Mouse (Mus musculus): ENCODE data around the gene Cdc27. TPM values are rescaled to one million over a fixed set of nuclear protein-coding genes. Genes with fewer than 3 reads are reported as not detected.

The Cdc27 gene
- polyA plus RNA-seq, 1 experiment from 2014 or later, result 49.3 TPM

GRCm38 (mm10) chr11:104539811-104540210, 10.6 kb downstream of the Cdc27 start:
- Histone ChIP-seq H3K36me3 (peaks cover 22% of the 10 kb centered on the region), H3K9me3 (no peaks in the 10 kb centered on the region), H3K9ac (no peak overlapping the region), H3K4me1 (peaks cover 1% of the 10 kb centered on the region; the same call in 1 of the 2 replicates), H3K4me3 (no peak overlapping the region), H3K27ac (no peak overlapping the region), H3K4me2 (replicated peaks) (no peak overlapping the region), H3K27me3 (no peaks in the 10 kb centered on the region)
- ATAC-seq (ENCODE audit: low FRiP score, low read depth), result no peak
- 95% methylated on average over 5 of the region's 5 CpGs for WGBS

- no peak for ATAC-seq (ENCODE audit: low FRiP score, low read depth)
- Histone ChIP-seq H3K9ac (no peak overlapping the region), H3K27ac (no peak overlapping the region), H3K36me3 (peaks cover 37% of the 10 kb centered on the region), H3K4me1 (no peaks in the 10 kb centered on the region), H3K4me2 (replicated peaks) (no peak overlapping the region), H3K4me3 (no peak overlapping the region), H3K9me3 (no peaks in the 10 kb centered on the region), H3K27me3 (no peaks in the 10 kb centered on the region)
- WGBS, result 93% methylated on average over 2 of the region's 2 CpGs
Measured at GRCm38 (mm10) chr11:104537945-104538555, 12.4 kb downstream of the Cdc27 start.

GRCm38 (mm10) chr11:104536843-104537242, 13.6 kb downstream of the Cdc27 start:
- no peak overlapping the region for H3K4me3 ChIP-seq
- peaks cover 48% of the 10 kb centered on the region for H3K36me3 ChIP-seq
- H3K27ac ChIP-seq, result no peak overlapping the region
- ATAC-seq (ENCODE audit: low FRiP score, low read depth), result no peak
- WGBS, result 94% methylated on average over 2 of the region's 2 CpGs
- no peaks in the 10 kb centered on the region for H3K4me1 ChIP-seq
- no peaks in the 10 kb centered on the region for H3K9me3 ChIP-seq
- no peaks in the 10 kb centered on the region for H3K27me3 ChIP-seq
- H3K4me2 ChIP-seq (replicated peaks), result no peak overlapping the region
- no peak overlapping the region for H3K9ac ChIP-seq

GRCm38 (mm10) chr11:104525935-104526334, 24.5 kb downstream of the Cdc27 start:
- no peaks in the 10 kb centered on the region for H3K9me3 ChIP-seq
- H3K4me3 ChIP-seq, result no peak overlapping the region
- no peaks in the 10 kb centered on the region for H3K27me3 ChIP-seq
- no peaks in the 10 kb centered on the region for H3K4me1 ChIP-seq
- no peak overlapping the region for H3K27ac ChIP-seq
- H3K36me3 ChIP-seq, result peaks cover 71% of the 10 kb centered on the region
- no peak overlapping the region for H3K9ac ChIP-seq
- 95% methylated on average over 6 of the region's 6 CpGs for WGBS
- no peak for ATAC-seq (ENCODE audit: low FRiP score, low read depth)
- no peak overlapping the region for H3K4me2 ChIP-seq (replicated peaks)

GRCm38 (mm10) chr11:104512436-104512835, 38.0 kb downstream of the Cdc27 start:
- 91% methylated on average over 4 of the region's 4 CpGs for WGBS

GRCm38 (mm10) chr11:104510606-104511005, 39.8 kb downstream of the Cdc27 start:
- no peaks in the 10 kb centered on the region for H3K9me3 ChIP-seq
- no peak for ATAC-seq (ENCODE audit: low FRiP score, low read depth)
- no peaks in the 10 kb centered on the region for H3K27me3 ChIP-seq
- H3K9ac ChIP-seq, result no peak overlapping the region
- no peak overlapping the region for H3K4me3 ChIP-seq
- peaks cover 87% of the 10 kb centered on the region for H3K36me3 ChIP-seq
- 98% methylated on average over 2 of the region's 2 CpGs for WGBS
- no peaks in the 10 kb centered on the region for H3K4me1 ChIP-seq
- H3K27ac ChIP-seq, result no peak overlapping the region
- H3K4me2 ChIP-seq (replicated peaks), result no peak overlapping the region

More at GRCm38 (mm10) chr11:104512436-104512835, 38.0 kb downstream of the Cdc27 start:
- H3K9me3 ChIP-seq, result no peaks in the 10 kb centered on the region
- no peaks in the 10 kb centered on the region for H3K27me3 ChIP-seq
- no peak for ATAC-seq (ENCODE audit: low FRiP score, low read depth)
- H3K9ac ChIP-seq, result no peak overlapping the region
- H3K4me2 ChIP-seq (replicated peaks), result no peak overlapping the region
- H3K27ac ChIP-seq, result no peak overlapping the region
- no peak overlapping the region for H3K4me3 ChIP-seq
- H3K4me1 ChIP-seq, result no peaks in the 10 kb centered on the region
- peaks cover 88% of the 10 kb centered on the region for H3K36me3 ChIP-seq

GRCm38 (mm10) chr11:104508455-104508854, 42.0 kb downstream of the Cdc27 start:
- no peak overlapping the region for H3K9ac ChIP-seq
- 75% methylated on average over 4 of the region's 4 CpGs for WGBS
- no peaks in the 10 kb centered on the region for H3K4me1 ChIP-seq
- peaks cover 83% of the 10 kb centered on the region for H3K36me3 ChIP-seq
- no peaks in the 10 kb centered on the region for H3K9me3 ChIP-seq
- H3K4me2 ChIP-seq (replicated peaks), result no peak overlapping the region
- H3K27ac ChIP-seq, result no peak overlapping the region
- ATAC-seq (ENCODE audit: low FRiP score, low read depth), result no peak
- H3K27me3 ChIP-seq, result no peaks in the 10 kb centered on the region
- no peak overlapping the region for H3K4me3 ChIP-seq

GRCm38 (mm10) chr11:104488292-104488691, 62.1 kb downstream of the Cdc27 start:
- 86% methylated on average over 3 of the region's 3 CpGs for WGBS
- no peaks in the 10 kb centered on the region for H3K36me3 ChIP-seq
- H3K4me1 ChIP-seq, result no peaks in the 10 kb centered on the region
- H3K27me3 ChIP-seq, result no peaks in the 10 kb centered on the region
- peaks cover 10% of the 10 kb centered on the region; the same call in 1 of the 2 replicates for H3K9me3 ChIP-seq
- no peak overlapping the region for H3K4me2 ChIP-seq (replicated peaks)
- no peak overlapping the region for H3K4me3 ChIP-seq
- no peak for ATAC-seq (ENCODE audit: low FRiP score, low read depth)
- no peak overlapping the region for H3K9ac ChIP-seq
- no peak overlapping the region for H3K27ac ChIP-seq

- H3K4me3 ChIP-seq, result no peak overlapping the region
- no peaks in the 10 kb centered on the region for H3K27me3 ChIP-seq
- H3K4me2 ChIP-seq (replicated peaks), result no peak overlapping the region
- peaks cover 10% of the 10 kb centered on the region; the same call in 1 of the 2 replicates for H3K9me3 ChIP-seq
- WGBS, result 93% methylated on average over 8 of the region's 8 CpGs
- H3K9ac ChIP-seq, result no peak overlapping the region
- H3K4me1 ChIP-seq, result no peaks in the 10 kb centered on the region
- ATAC-seq (ENCODE audit: low FRiP score, low read depth), result no peak
- H3K27ac ChIP-seq, result no peak overlapping the region
- no peaks in the 10 kb centered on the region for H3K36me3 ChIP-seq
Measured at GRCm38 (mm10) chr11:104481971-104482370, 68.4 kb downstream of the Cdc27 start.

- H3K4me1 ChIP-seq, result no peaks in the 10 kb centered on the region
- no peak overlapping the region for H3K27ac ChIP-seq
- H3K4me3 ChIP-seq, result no peak overlapping the region
- H3K27me3 ChIP-seq, result no peaks in the 10 kb centered on the region
- no peak overlapping the region for H3K9ac ChIP-seq
- no peaks in the 10 kb centered on the region for H3K36me3 ChIP-seq
- no peak for ATAC-seq (ENCODE audit: low FRiP score, low read depth)
- H3K9me3 ChIP-seq, result no peaks in the 10 kb centered on the region
- H3K4me2 ChIP-seq (replicated peaks), result no peak overlapping the region
- 64% methylated on average over 4 of the region's 4 CpGs for WGBS
Measured at GRCm38 (mm10) chr11:104479505-104479904, 70.9 kb downstream of the Cdc27 start.

GRCm38 (mm10) chr11:104469371-104469835, 81.0 kb downstream of the Cdc27 start:
- peak; percentile 100 for ATAC-seq (ENCODE audit: low FRiP score, low read depth)
- no peaks in the 10 kb centered on the region for H3K9me3 ChIP-seq
- peaks cover 13% of the 10 kb centered on the region for H3K4me1 ChIP-seq
- 2% methylated on average over 17 of the region's 19 CpGs for WGBS
- H3K27ac ChIP-seq, result peak overlapping the region; percentile 73
- peak overlapping the region; percentile 72 for H3K4me2 ChIP-seq (replicated peaks)
- peak overlapping the region; percentile 97 for H3K4me3 ChIP-seq
- peak overlapping the region; percentile 97 for H3K9ac ChIP-seq
- no peaks in the 10 kb centered on the region for H3K27me3 ChIP-seq
- H3K36me3 ChIP-seq, result peaks cover 4% of the 10 kb centered on the region; the same call in 1 of the 2 replicates

GRCm38 (mm10) chr11:104468751-104469268, 81.6 kb downstream of the Cdc27 start, which contains the start of gene Kansl1:
Gene Kansl1 (minus strand): TSS chr11:104468861.
- no peaks in the 10 kb centered on the region for H3K27me3 ChIP-seq
- peaks cover 10% of the 10 kb centered on the region; the same call in 1 of the 2 replicates for H3K36me3 ChIP-seq
- peak within 1 kb of the TSS; percentile 73 for H3K27ac ChIP-seq
- H3K9me3 ChIP-seq, result no peaks in the 10 kb centered on the region
- H3K4me1 ChIP-seq, result peaks cover 13% of the 10 kb centered on the region
- H3K9ac ChIP-seq, result peak within 1 kb of the TSS; percentile 97
- peak; percentile 71 for ATAC-seq (ENCODE audit: low FRiP score, low read depth)
- H3K4me3 ChIP-seq, result peak within 1 kb of the TSS; percentile 97
- peak within 1 kb of the TSS; percentile 72 for H3K4me2 ChIP-seq (replicated peaks)
- WGBS, result under 1% methylated on average over 61 of the region's 69 CpGs
